Mouse (Mus musculus) heart, postnatal 25 days (tissue): Measurements from ENCODE around the gene Patj. TPM values are rescaled to one million over a fixed set of nuclear protein-coding genes. Genes with fewer than 3 reads are reported as not detected.
"Not testable (repeated sequence)": the region's sequence is repeated elsewhere in the genome, so short reads cannot be mapped to it uniquely, and the experiment has no call there.

ENCODE experiments used
- DNase-seq: peaks from one replicate; pipeline ENCODE4 v3.0.0; 2022; ENCODE audit warnings: low spot score
- intact Hi-C: fragments of 180-260 bp; cut with DNase I; formaldehyde crosslinking; loops from one replicate; pipeline ENCODE4 v1.15.1; 2025
- total RNA-seq, 2 experiments: library from RNA; stranded (reverse); gene quantifications; 2 replicates each; pipeline ENCODE4 v1.2.3; 2021

Gene Patj
- total RNA-seq, 2 experiments from 2014 or later, result 14.8 to 15.1 TPM

DNA sequence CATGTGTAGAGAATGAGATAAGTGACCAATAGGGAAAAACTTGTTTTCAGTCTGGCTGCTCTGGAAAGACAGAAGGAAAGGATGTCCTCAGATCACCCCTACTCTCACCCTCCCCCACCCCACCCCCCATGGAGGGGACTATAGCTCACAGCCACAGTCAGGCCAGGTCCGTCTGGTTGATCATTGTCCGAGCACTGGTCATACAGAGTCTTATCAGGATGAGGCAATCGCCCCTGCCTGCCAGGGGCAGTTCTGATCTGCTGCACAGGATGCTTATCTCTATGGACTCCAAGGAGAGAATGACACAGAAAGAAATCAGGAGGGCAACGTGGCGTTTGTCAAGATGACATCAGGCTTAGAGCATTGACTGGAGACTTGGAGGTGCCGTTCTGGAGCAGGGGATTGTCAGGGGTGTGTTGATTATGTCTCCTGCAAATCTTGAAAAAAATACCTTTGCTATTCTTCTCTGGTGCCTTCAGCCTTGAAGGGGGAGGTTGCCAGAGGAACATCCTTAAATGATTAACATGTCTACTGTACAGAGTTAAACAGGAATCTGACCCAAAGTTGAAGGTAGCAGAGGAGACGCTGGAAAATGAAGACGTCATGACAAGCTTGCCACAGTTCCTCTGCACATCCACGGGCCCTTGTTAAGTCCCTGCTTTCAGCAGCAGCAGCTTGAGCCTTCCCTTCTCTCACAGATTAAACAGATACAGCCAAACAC is 298.0 kb downstream of the Patj start:
- intact Hi-C loops, result no loop called here
- no peak for DNase-seq

DNA sequence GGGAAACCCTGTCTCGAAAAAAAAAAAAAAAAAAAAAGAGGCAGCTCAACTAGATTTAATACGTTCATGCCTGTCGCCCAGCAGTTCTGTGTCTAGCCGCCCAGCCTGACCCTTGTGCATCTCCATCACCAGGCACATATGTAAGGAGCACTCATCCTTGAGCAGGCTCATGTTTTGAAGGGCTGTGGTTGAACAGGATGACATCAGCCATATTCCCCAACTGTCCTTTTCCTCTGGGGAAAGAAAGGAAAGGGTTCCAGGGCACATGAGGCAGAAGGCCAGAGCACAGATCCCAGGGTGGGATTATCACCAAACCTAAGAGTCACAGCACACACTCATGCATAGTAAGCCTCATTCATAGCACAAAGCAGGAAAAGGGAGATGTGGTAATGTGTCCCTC is 302.3 kb downstream of the Patj start:
- intact Hi-C loops, result no loop called here
- no peak for DNase-seq

DNA sequence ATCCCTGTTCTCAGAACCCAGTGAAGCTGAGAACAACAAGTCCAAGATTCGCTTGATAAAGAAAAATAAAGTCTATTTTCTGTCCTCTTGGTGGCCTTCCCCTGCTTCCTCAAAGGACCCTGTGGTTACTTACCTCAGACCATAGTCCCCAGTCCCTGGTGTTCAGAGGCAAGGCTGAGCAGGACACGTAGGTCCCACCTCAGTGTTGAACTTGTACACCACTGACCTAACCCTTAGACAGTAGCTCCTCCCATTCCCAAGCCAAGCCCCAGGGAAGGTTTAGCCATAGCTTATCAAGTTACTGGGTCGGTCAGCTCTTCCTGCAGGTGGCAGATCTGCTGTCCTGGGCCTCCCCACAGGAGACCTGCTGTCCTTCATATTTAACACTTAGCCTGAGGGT is 303.3 kb downstream of the Patj start:
- intact Hi-C loops, result no loop called here
- no peak for DNase-seq

DNA sequence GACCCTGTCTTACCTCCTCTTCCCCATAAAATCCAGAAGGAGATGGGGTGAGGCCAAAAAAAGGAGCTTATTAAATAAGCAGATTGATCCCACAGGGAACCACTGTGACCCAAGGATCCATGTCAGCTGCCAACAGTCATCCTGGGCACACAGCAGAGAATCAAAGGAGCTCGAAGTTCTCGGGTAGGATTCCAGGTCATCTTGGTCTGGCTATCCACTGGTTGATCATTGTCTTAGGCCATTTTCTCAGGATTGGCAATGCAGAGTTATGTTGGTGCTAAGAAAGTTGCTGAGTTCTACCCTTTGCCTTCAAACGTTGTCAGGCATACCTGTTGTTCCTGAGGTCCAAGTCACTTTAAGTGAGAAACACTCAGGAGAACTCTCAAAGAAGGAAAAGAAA is 304.6 kb downstream of the Patj start:
- no peak for DNase-seq
- intact Hi-C loops, result no loop called here

DNA sequence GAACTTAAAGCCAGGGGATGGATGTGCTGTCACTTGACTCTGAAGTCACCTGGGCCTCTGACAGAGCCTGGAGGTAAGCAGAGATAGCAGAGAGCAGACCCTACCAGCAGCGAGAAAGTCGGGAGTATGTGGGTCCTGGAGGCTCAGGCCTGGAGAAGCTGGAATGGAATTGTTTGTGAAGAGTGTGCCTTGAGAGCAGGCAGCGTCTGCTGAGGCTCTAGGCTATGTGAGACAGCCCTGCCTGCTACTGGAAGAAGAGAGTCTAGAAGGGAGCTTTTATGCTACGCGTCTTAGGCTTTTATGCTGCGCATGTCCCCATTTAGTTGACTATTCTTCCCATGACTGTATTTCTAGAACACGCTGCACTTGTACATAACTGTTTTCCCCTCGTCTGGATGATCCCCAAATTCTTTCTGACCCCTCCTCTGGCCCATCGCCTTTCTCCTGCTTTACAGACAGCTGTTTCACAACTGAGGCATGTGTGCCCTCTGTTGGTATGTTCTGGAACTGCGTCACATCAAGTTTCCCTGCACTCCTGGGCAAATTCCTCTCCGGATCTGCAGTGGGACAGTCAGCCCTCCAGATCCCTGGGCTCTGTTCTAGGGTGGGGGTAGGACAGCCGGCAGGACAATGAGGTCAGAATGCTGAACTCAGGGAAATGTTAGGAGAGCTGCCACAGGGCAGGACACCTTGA is 306.8 kb downstream of the Patj start:
- DNase-seq, result no peak
- intact Hi-C loops, result loop anchor here (1.0 kb wide), 1 partner anchor 157 kb away; no protein-coding TSS in a partner anchor

DNA sequence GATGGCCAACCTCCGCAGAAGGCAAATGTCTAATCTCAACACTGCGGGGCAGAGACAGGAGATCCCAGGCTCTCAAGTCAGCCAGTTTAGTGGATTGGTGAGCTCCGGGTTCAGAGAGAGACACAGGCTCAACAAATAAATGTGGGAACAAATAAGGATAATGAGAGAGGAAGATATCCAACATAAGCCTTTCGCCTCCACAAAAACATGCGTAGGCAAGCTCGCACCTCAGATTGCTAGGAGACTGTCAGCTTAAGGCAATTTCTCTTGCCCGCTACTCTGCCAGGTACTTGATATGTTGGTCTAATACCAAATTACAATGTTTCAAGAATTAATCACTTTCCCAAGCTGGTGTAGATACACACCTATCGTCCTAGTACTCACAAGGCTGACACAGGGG is 315.3 kb downstream of the Patj start:
- no peak for DNase-seq
- intact Hi-C loops, result no loop called here

DNA sequence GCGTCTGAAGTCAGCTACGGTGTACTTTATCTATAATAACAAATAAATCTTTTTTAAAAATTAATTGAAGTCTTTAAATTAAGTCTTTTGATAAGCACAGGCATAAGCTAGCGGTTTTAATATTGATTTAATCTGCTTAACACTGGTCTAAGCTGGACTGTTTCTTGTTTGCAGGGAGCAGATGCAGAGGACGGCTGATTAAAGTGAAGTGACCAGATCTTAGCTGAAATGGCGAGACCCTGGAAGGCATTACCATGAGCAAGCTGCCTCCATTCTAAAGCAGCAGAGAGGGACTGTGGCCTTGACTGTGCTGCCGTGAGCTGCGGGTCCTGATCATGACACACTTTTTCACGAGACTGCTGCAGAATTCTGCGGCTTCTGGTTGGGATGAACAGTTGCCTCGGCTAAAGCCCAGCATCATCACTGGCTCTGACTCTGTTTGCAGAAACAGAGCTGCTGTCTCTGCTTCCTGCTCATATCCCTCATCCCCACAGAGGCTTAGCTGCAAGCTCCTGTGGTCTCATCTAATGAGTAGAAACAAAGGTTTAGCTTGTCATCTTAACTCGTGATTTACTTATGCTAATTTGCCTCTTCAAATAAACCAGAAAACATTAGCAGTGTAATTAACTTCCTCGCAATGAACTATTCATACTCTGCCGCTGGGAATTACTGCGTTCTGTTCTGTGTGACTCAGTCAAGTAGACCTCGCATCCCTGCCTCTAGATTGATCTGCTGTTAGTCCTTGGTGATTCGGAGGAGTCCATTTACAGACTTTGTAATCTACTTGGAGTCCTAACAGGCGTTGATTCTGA is 322.4 kb downstream of the Patj start:
- intact Hi-C loops, result no loop called here
- no peak for DNase-seq

DNA sequence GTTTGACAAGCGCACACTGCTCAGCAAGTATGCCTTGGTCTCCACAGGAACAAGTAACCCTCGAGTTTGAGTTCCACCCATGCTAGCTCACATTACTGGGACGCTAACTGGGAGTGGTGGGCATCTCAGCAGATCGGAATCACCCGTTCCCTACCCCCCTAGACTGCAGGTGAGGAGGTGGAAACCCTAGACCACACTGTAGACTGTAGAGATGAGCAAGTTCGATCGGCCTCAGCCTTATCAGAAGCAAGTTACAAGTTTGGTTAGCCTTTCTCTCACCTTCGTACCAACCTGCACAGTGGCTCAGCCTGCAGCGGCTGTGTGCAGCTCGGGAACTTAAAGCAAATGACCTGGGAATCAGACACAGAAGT is 322.9 kb downstream of the Patj start:
- DNase-seq, result no peak
- intact Hi-C loops, result no loop called here

DNA sequence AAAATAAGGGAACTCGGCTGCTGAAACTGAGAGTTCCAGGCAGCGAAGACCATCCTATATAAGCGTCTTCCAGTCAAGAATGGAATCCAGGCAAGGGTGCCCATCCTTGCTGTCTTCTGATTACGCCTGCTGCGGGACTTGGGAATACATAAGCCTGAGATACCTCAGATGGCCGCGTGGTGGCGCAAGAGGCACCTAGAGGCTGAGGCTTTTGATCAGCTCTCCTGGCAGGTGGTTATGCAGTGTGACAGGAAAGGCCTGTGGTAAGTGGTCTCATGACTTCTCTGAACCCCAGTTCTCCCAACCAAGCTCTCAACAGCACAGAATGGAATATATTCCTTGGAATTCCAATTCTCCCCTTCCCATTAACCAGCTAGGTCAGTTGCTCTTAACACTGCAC is 326.9 kb downstream of the Patj start:
- intact Hi-C loops, result loop anchor here (5.0 kb wide), 1 partner anchor 165 kb away; no protein-coding TSS in a partner anchor
- DNase-seq, result no peak

DNA sequence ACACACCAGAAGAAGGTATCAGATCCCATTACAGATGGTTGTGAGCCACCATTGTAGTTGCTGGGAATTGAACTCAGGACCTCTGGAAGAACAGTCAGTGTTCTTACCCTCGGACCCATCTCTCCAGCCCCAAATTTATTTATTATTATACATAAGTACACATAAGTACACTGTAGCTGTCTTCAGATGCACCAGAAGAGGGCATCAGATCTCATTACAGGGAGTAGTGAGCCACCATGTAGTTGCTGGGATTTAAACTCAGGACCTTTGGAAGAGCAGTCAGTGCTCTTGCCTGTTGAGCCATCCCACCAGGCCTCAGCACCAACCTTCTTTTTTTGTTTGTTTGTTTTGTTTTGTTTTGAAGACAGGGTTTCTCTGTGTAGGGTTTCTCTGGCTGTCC is 329.1 kb downstream of the Patj start:
- intact Hi-C loops, result loop anchor here (5.0 kb wide), 1 partner anchor 163 kb away; no protein-coding TSS in a partner anchor
- DNase-seq, result not testable (repeated sequence)

DNA sequence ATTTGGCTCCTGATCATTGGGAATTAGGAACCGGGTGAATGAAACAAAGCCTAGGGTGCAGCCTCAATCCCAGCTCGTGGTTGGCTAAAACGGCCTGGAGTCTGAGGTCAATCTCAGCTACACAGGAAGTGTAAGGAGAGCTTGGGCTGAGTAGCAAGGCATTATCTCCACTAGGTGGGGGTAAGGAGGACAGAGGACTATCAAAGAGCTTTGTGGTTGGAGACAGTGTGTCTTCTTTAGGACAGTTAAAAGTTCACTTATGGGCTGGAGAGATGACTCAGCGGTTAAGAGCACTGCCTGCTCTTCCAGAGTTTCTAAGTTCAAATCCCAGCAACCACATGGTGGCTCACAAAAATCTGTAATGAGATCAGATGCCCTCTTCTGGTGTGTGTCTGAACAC is 329.9 kb downstream of the Patj start:
- DNase-seq, result no peak
- intact Hi-C loops, result no loop called here

DNA sequence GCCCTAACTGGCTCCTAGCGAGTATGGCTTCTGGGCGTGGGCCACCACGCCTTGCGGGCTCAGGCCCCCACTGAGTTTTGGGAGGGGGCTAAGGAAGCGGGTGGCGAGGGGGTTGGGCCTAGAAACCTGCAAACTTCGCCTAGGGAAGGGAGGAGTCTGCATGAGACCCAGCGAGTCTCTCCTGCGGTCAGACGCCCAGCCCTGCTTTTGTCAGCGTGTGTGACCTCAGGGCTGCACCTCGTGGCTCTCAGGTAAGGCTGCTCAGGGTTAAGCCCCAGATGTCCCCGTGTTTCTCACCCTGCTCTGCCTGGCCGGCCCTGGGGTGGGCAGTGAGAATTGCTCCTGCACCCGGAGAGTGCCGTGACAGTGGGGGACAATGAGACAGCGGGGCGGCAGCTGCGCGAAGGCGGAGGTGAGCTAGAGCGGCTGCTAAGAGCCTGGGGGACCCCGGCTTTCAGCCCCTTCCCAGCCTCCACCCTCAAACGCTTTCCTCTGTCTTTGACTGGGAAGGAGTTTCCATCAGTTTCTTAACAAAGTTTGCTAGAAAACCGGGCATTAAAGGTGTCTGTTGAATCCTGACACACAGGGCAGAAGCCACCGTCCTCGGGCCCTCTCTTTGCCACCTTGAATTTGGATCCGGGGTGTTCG is 331.1 kb downstream of the Patj start, which contains the start of gene L1td1:
L1td1 (plus strand) TSS at position 145 of the 648 bp plus-strand sequence.
- intact Hi-C loops, result no loop called here
- no peak for DNase-seq

DNA sequence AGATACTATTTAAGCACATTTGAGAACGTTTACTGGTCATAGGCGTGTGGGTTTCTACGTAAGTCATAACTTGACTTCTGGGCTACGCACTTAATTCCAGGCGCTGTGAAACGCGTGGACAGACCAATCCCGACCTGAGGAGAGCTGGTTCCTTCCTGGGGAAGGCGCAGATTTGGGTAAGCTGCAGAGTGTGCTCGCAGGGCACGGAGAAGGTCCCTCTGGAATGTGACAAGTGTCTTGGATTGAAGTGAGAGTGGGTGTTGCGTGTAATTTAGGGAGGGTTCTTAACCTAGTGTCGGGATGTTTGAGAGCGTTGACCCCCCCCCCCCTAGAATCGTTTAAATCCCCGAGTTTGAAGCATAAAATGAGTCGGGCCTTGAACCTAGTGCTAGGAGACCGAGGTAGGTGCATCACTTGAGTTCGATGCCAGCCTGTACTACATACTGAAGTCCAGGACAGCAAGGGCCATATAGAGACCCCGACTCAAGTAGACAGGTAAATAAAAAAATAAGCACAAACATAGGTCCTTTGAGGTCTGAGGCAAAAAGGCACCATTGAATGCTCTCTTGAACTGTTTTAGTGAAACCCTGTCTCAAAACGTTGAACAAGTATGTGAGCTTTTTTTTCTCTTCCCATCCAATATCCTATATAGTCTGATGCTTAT is 331.8 kb downstream of the Patj start:
- intact Hi-C loops, result no loop called here
- DNase-seq, result no peak

DNA sequence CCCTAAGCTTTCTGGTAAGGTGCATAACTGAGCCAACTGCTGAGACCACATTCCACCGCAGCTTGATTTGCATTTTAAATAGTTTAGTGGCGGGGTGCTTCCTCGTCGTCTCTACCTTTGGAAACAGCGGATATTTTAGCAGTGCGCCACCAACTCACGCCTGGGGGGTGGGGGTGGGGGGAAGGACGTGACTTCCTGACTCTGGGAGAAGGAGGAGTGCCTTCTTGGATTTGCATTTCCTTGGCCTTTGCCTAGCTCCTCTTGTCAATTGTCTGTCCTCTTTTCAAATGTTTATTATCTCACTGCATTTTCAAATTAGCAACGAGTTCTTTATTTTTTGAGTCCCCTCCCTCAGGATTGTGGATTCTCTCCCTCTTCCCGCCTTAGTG is 332.4 kb downstream of the Patj start:
- DNase-seq, result no peak
- intact Hi-C loops, result no loop called here

DNA sequence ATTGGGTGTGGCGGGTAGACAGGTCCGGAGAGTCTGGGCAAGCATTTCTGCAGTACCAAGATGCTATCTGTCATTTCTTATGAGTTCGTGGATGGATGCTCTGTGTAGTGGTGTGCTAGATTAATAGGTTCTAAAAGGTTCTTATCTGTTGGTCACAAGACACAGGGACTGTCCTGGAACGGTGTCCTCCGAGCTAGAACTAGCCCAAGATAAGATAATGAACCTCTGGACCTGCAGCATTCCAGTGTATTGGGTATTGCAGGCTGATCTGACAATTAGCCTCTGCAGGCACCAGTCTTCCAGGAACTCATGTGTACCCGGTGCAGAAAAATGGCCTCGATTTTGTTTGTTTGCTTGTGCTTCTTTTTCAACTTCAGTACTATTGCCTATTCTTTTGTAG is 333.1 kb downstream of the Patj start:
- DNase-seq, result no peak
- intact Hi-C loops, result no loop called here

DNA sequence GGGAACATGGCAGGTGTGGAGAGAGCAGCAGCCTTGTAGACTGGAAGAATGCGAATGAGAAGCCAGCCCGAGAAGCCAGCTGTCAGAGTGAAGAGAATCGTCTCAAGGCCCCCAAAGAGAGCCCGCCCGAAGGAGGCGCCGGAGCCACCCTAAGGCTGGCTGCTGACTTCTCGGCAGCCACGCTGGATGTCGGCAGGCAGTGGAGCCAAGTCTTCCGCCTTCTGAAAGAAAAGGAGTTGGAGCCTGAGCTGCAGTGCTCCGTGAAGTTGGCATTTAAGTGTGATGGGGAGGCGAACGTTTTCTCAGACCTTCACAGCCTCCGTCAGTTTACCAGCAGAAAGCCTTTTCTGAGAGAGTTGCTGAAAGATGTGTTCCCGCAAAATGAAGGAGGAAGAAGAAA is 338.1 kb downstream of the Patj start:
- intact Hi-C loops, result no loop called here
- DNase-seq, result no peak

DNA sequence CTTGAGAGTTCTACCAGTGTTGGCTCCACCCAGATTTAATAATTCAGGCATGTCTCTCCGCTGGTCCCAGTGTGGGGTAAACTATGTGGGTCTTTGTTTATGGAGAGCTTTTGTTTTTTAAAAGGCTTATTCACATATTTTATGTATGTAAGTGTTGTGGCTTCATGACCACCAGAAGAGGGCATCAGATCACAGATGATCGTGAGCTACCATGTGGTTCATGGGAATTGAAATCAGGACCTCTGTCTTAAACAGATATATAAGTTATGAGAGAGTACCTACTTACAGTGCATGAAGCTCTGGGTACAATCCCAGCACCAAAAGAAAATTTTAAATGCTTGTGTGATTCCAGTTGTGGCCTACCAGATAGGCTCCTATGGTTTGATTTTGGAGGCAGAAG is 344.2 kb downstream of the Patj start:
- no peak for DNase-seq
- intact Hi-C loops, result loop anchor here (1.0 to 5.0 kb wide), 2 partner anchors 148 to 443 kb away; no protein-coding TSS in a partner anchor

DNA sequence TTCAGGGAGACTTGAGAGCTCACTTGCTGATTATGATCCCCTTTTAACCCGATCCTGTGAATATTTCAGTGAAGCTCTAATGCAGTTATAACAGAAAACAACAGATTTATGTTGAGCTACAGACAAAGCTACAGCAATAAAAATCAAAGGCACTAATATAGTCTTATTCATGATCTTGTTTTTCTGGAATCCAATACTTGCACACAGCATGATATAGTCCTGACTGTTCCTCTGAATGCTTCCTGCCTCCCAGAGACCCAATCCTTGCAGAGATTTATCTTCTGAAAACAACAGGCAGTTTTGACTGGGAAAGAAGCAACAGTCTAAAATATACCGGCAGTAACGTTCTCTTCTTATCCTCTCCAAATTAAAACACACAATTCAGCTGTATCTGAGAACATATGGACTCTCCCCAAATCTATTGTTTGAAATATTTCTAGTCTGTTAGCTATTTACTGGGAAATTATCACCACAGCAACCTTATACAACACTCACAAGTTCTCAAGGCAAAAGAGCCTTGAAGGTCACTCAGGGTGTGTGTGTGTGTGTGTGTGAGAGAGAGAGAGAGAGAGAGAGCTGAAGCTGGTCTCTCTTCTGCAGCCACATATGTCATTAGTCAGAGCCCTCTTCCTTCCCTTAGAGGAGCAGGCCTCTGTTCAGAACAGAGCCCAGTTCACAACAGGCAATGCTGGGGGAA is 347.8 kb downstream of the Patj start:
- intact Hi-C loops, result no loop called here
- no peak for DNase-seq

DNA sequence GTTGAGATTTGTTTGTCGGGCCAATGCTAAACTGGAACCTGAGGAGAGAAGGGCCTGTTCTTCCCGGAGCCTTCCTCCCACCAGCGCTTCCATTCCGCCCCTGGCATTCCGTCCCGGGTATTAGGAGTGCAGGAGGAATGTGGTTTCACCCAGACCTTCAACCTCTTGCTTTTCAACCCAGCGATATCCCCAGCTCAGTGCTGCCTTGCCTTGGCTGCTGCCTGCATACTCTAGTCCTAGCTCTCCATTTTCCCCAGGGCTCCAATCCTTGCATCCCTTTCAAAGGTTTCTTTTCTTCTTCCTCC is 348.3 kb downstream of the Patj start:
- intact Hi-C loops, result no loop called here
- DNase-seq, result no peak
